Mouse (Mus musculus) liver, adult 2 months (tissue): Measurements from ENCODE around the gene Sez6l.

Experiments used
- CTCF ChIP-seq: fragments of 200-500 bp; IDR thresholded peaks from 2 replicates; pipeline ENCODE4 v1.5.1; 2011; ENCODE audit warnings: low read depth, low read length, control low read depth
- POLR2A ChIP-seq: fragments of 200-500 bp; IDR thresholded peaks from 2 replicates; pipeline ENCODE4 v1.6.1; 2011; ENCODE audit warnings: low read length, control low read depth; ENCODE audit not compliant: insufficient read depth; ENCODE audit errors: extremely low read depth

DNA sequence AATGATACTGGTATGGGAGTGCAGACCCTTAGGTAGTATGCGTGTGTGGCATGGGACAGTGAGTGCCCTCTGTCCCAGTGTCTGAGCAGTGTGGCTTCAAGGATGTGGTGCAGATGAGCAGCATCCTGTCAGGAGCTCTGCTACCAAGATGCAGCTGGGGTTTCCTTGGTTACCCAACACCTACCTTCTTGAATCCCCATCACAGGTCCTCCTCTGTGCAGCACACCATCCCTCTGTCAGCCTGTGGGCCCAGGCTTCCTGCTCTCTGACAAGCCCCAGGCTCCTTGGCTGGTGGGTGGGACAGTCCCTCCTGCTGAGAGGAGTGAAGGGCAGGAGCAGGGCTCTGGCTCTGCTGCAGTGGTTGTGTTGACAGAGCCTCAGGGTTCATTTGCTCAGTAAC, 199.6 kb downstream of the Sez6l start:
- TF ChIP-seq CTCF = no peak
- no peak for TF ChIP-seq POLR2A
